Comparison of ENCODE assay signal across 21 mouse cellular contexts in genomic region chr7:96604091-96604745, GRCm38 (mm10).
DNase-seq lines count a peak whose midpoint lies in the region; ATAC-seq lines count a peak whose summit lies in the region.
"Had no signal": no experiment of that assay in that cellular context is flagged by ENCODE, and none has a peak within 500 bp of the region (broad histone marks: within the 10 kb centered on the region; RNA-seq: fewer than 3 reads in every experiment).

No protein-coding gene starts in this region.

- no peak overlapping the region for H3K4me3 ChIP-seq in forebrain, embryonic 11.5 days (ENCODE audit: low read depth, low read length)
- no peak overlapping the region for H3K4me3 ChIP-seq in limb, embryonic 12.5 days (replicated peaks)
- no peak overlapping the region for H3K4me3 ChIP-seq in liver, embryonic 11.5 days (ENCODE audit: low read depth, low read length)
- H3K4me3 ChIP-seq: heart, embryonic 15.5 days; hindbrain, embryonic 10.5 days; limb, embryonic 15.5 days; megakaryocyte, embryonic 14.5 days; neural tube, embryonic 12.5 days had no signal

- H3K27ac ChIP-seq in forebrain, embryonic 11.5 days (ENCODE audit: low read depth, low read length): no peak overlapping the region
- H3K27ac ChIP-seq in limb, embryonic 12.5 days: peak overlapping the region; percentile 29; the same call in 1 of the 2 replicates
- H3K27ac ChIP-seq in liver, embryonic 11.5 days (ENCODE audit: low read depth, low read length): no peak overlapping the region
- H3K27ac ChIP-seq: heart, embryonic 15.5 days; hindbrain, embryonic 10.5 days; limb, embryonic 15.5 days; neural tube, embryonic 12.5 days had no signal

- ATAC-seq in forebrain, embryonic 11.5 days (replicated peaks; ENCODE audit: low FRiP score): peak; percentile 65; the same call in 1 of the 2 replicates
- no peak for ATAC-seq in limb, embryonic 12.5 days (ENCODE audit: insufficient number of reproducible peaks, insufficient read depth, low FRiP score, low TSS enrichment, low read depth)
- ATAC-seq in liver, embryonic 11.5 days (replicated peaks; ENCODE audit: low FRiP score): no peak
- ATAC-seq: CD4-positive, CD25-positive, alpha-beta regulatory T cell, adult 4 months; liver, postnatal 0 days had no signal

- no peaks in the 10 kb centered on the region for H3K36me3 ChIP-seq in forebrain, embryonic 11.5 days (ENCODE audit: control insufficient read depth, insufficient read depth, low read length)
- H3K36me3 ChIP-seq in limb, embryonic 12.5 days: no peaks in the 10 kb centered on the region
- H3K36me3 ChIP-seq in liver, embryonic 11.5 days (ENCODE audit: control insufficient read depth, insufficient read depth, low read length): no peaks in the 10 kb centered on the region
- H3K36me3 ChIP-seq: heart, embryonic 15.5 days; hindbrain, embryonic 10.5 days; limb, embryonic 15.5 days; neural tube, embryonic 12.5 days had no signal

- H3K9me3 ChIP-seq in forebrain, embryonic 11.5 days (ENCODE audit: control insufficient read depth, low read length): no peaks in the 10 kb centered on the region
- no peaks in the 10 kb centered on the region for H3K9me3 ChIP-seq in limb, embryonic 12.5 days
- H3K9me3 ChIP-seq in liver, embryonic 11.5 days (ENCODE audit: control insufficient read depth, low read length): no peaks in the 10 kb centered on the region
- H3K9me3 ChIP-seq: heart, embryonic 15.5 days; hindbrain, embryonic 10.5 days; limb, embryonic 15.5 days; megakaryocyte, embryonic 14.5 days; neural tube, embryonic 12.5 days had no signal

- peak; percentile 6 to 63 for DNase-seq in adrenal gland, adult (ENCODE audit: inconsistent age in 2 of 2, low spot score in 1 of 2)
- no peak for DNase-seq in adrenal gland, postnatal 4 days (ENCODE audit: low spot score in 2 of 2)
- DNase-seq in adrenal gland, postnatal 25 days: peak; percentile 13
- DNase-seq in forebrain, embryonic 11.5 days (ENCODE audit: low spot score): no peak
- no peak for DNase-seq in frontal cortex, postnatal 10 days (ENCODE audit: low spot score in 2 of 2)
- no peak for DNase-seq in urinary bladder, adult 2 months (ENCODE audit: low spot score)
- no peak for DNase-seq in liver, embryonic 11.5 days (ENCODE audit: low spot score)
- DNase-seq: cerebellum, postnatal 10 days; heart, adult 18-20 months; kidney, adult 9 months; liver, postnatal 0 days; lung, postnatal 14 days; right cerebral cortex, postnatal 4 days; thymus, postnatal 14 days had no signal

- peaks cover 4% of the 10 kb centered on the region for H3K4me1 ChIP-seq in forebrain, embryonic 11.5 days (replicated peaks; ENCODE audit: control insufficient read depth, insufficient read depth, low read length)
- H3K4me1 ChIP-seq in limb, embryonic 12.5 days (replicated peaks): peaks cover 45% of the 10 kb centered on the region
- H3K4me1 ChIP-seq in liver, embryonic 11.5 days (replicated peaks; ENCODE audit: control insufficient read depth, insufficient read depth, low read length): no peaks in the 10 kb centered on the region
- H3K4me1 ChIP-seq: heart, embryonic 15.5 days; megakaryocyte, embryonic 14.5 days had no signal

- no peak overlapping the region for H3K9ac ChIP-seq in forebrain, embryonic 11.5 days (ENCODE audit: low read length)
- H3K9ac ChIP-seq in limb, embryonic 12.5 days (replicated peaks): no peak overlapping the region
- H3K9ac ChIP-seq in liver, embryonic 11.5 days (ENCODE audit: low read depth, low read length): no peak overlapping the region
- H3K9ac ChIP-seq: heart, embryonic 15.5 days; limb, embryonic 15.5 days; liver, postnatal 0 days; neural tube, embryonic 12.5 days had no signal

- H3K27me3 ChIP-seq in forebrain, embryonic 11.5 days (ENCODE audit: control insufficient read depth, insufficient read depth, low read length): no peaks in the 10 kb centered on the region
- no peaks in the 10 kb centered on the region for H3K27me3 ChIP-seq in limb, embryonic 12.5 days
- H3K27me3 ChIP-seq in liver, embryonic 11.5 days (replicated peaks; ENCODE audit: control insufficient read depth, insufficient read depth, low read length): no peaks in the 10 kb centered on the region
- H3K27me3 ChIP-seq: limb, embryonic 15.5 days; neural tube, embryonic 12.5 days had no signal

- H3K4me2 ChIP-seq in forebrain, embryonic 11.5 days (ENCODE audit: low read depth, low read length, severe bottlenecking): no peak overlapping the region
- no peak overlapping the region for H3K4me2 ChIP-seq in limb, embryonic 12.5 days
- H3K4me2 ChIP-seq in liver, embryonic 11.5 days: no peak overlapping the region
- H3K4me2 ChIP-seq: heart, embryonic 15.5 days; limb, embryonic 15.5 days; neural tube, embryonic 12.5 days had no signal

- WGBS in forebrain, embryonic 11.5 days: 62% methylated on average over 3 of the region's 3 CpGs
- 55% methylated on average over 3 of the region's 3 CpGs for WGBS in limb, embryonic 12.5 days
- WGBS in liver, embryonic 11.5 days: 52% methylated on average over 3 of the region's 3 CpGs

Comparison
In these comparisons a context has a peak if more than half of its experiments do, and no peak if none do; other contexts are left out.
1. DNase-seq: peak in adrenal gland, adult (2 of 2) and adrenal gland, postnatal 25 days (single experiment); none in adrenal gland, postnatal 4 days (0 of 2), forebrain, embryonic 11.5 days (single experiment), frontal cortex, postnatal 10 days (0 of 2), urinary bladder, adult 2 months (single experiment) and liver, embryonic 11.5 days (single experiment).